Mouse (Mus musculus) CH12.LX (cell line): Measurements from ENCODE around the gene Rbak. TPM values are rescaled to one million over a fixed set of nuclear protein-coding genes. Genes with fewer than 3 reads are reported as not detected.
"Not testable (repeated sequence)": the region's sequence is repeated elsewhere in the genome, so short reads cannot be mapped to it uniquely, and the experiment has no call there.

Source experiments
- DNase-seq: peaks from one replicate; pipeline ENCODE4 v3.0.0-alpha.2; 2013; ENCODE audit errors: extremely low read depth
- H3K27ac ChIP-seq: 2 replicates; pipeline ENCODE4 v1.5.1; 2012; ENCODE audit warnings: low read depth, mild to moderate bottlenecking, control low read depth, moderate library complexity; ENCODE audit not compliant: insufficient read depth
- H3K27me3 ChIP-seq: replicated peaks from 2 replicates; pipeline ENCODE3; 2012; ENCODE audit warnings: inconsistent platforms
- H3K36me3 ChIP-seq, 2 experiments: replicated peaks in 1 of 2; 2 replicates each; pipeline versions ENCODE3 to v1.6.1; 2012; ENCODE audit warnings: inconsistent platforms in 1 of 2, low read length in 1 of 2, mild to moderate bottlenecking in 1 of 2, mixed read lengths in 1 of 2, moderate library complexity in 1 of 2; ENCODE audit not compliant: control insufficient read depth in 1 of 2, insufficient read depth in 1 of 2
- H3K4me1 ChIP-seq, 2 experiments: 2 replicates each; pipeline ENCODE4 v1.6.1; 2012; ENCODE audit warnings: inconsistent platforms in 1 of 2, moderate library complexity in 1 of 2; ENCODE audit not compliant: insufficient read depth in 2 of 2, control insufficient read depth in 1 of 2
- H3K4me2 ChIP-seq: 2 replicates; pipeline ENCODE4 v1.6.1; 2012; ENCODE audit warnings: low read depth, mild to moderate bottlenecking, control low read depth; ENCODE audit not compliant: poor library complexity, insufficient read depth, severe bottlenecking
- H3K4me3 ChIP-seq, 3 experiments: fragments of 150-350 bp in 1 of 3; sonication (generic) in 1 of 3; replicated peaks in 1 of 3; 2 replicates each; pipeline versions ENCODE3 to v1.5.1; 2011 to 2012; ENCODE audit warnings: low read depth in 2 of 3, low read length in 2 of 3, mild to moderate bottlenecking in 2 of 3, moderate library complexity in 2 of 3, control low read depth in 1 of 3, improper control_type of control experiment in 1 of 3, inconsistent platforms in 1 of 3, mixed read lengths in 1 of 3; ENCODE audit not compliant: poor library complexity in 1 of 3
- H3K79me2 ChIP-seq: replicated peaks from 2 replicates; pipeline ENCODE4 v1.6.1; 2012; ENCODE audit warnings: mild to moderate bottlenecking, moderate library complexity; ENCODE audit not compliant: control insufficient read depth, poor library complexity, insufficient read depth, severe bottlenecking; ENCODE audit errors: extremely low read depth
- H3K9ac ChIP-seq: 2 replicates; pipeline ENCODE4 v1.6.1; 2012; ENCODE audit warnings: low read depth, mild to moderate bottlenecking, control low read depth, moderate library complexity; ENCODE audit not compliant: insufficient read depth
- H3K9me3 ChIP-seq: replicated peaks from 2 replicates; pipeline ENCODE3; 2012; ENCODE audit warnings: low read length, inconsistent platforms, mixed read lengths
- CHD1 ChIP-seq: IDR thresholded peaks from 2 replicates; pipeline ENCODE4 v1.6.1; 2012; ENCODE audit warnings: low read depth, low read length, improper control_type of control experiment, inconsistent platforms
- CTCF ChIP-seq, 2 experiments: IDR thresholded peaks in 1 of 2; conservative IDR thresholded peaks in 1 of 2; 2 replicates each; pipeline ENCODE4 v1.5.1; 2011 to 2012; ENCODE audit warnings: low read depth in 2 of 2, low read length in 2 of 2, improper control_type of control experiment in 1 of 2, inconsistent platforms in 1 of 2, mild to moderate bottlenecking in 1 of 2, moderate library complexity in 1 of 2
- JUN ChIP-seq: IDR thresholded peaks from 2 replicates; pipeline ENCODE4 v1.6.1; 2011; ENCODE audit warnings: low read depth, mild to moderate bottlenecking, low read length, improper control_type of control experiment, moderate library complexity; ENCODE audit not compliant: insufficient read depth
- KAT2A ChIP-seq: IDR thresholded peaks from 2 replicates; pipeline ENCODE4 v1.6.1; 2012; ENCODE audit warnings: low read length, improper control_type of control experiment, inconsistent platforms; ENCODE audit not compliant: insufficient replicate concordance
- MAFK ChIP-seq: IDR thresholded peaks from 2 replicates; pipeline ENCODE4 v1.6.1; 2011; ENCODE audit warnings: low read length, improper control_type of control experiment; ENCODE audit not compliant: insufficient replicate concordance
- MAZ ChIP-seq: IDR thresholded peaks from 2 replicates; pipeline ENCODE4 v1.6.1; 2012; ENCODE audit warnings: low read depth, mild to moderate bottlenecking, inconsistent platforms, low read length, improper control_type of control experiment, moderate library complexity
- NRF1 ChIP-seq: IDR thresholded peaks from 2 replicates; pipeline ENCODE4 v1.6.1; 2014; ENCODE audit warnings: low read depth, mild to moderate bottlenecking, inconsistent platforms, low read length, improper control_type of control experiment, moderate library complexity
- PAX5 ChIP-seq: IDR thresholded peaks from 2 replicates; pipeline ENCODE4 v1.6.1; 2012; ENCODE audit warnings: low read length, inconsistent platforms, mixed read lengths
- RAD21 ChIP-seq: IDR thresholded peaks from 2 replicates; pipeline ENCODE4 v1.6.1; 2011; ENCODE audit warnings: low read depth, mild to moderate bottlenecking, low read length, improper control_type of control experiment, moderate library complexity
- RCOR1 ChIP-seq: conservative IDR thresholded peaks from 2 replicates; pipeline ENCODE4 v1.6.1; 2012; ENCODE audit warnings: low read depth, mild to moderate bottlenecking, inconsistent platforms, low read length, improper control_type of control experiment
- TCF12 ChIP-seq: IDR thresholded peaks from 2 replicates; pipeline ENCODE4 v1.6.1; 2014; ENCODE audit warnings: low read depth, mild to moderate bottlenecking, inconsistent platforms, low read length, improper control_type of control experiment
- USF2 ChIP-seq: conservative IDR thresholded peaks from 2 replicates; pipeline ENCODE4 v1.6.1; 2011; ENCODE audit warnings: low read depth, low read length, improper control_type of control experiment
- dilution Hi-C: fragments of 300-500 bp; cut with MboI; formaldehyde crosslinking; loops from 2 replicates; pipeline ENCODE4 v1.14.3; 2020; ENCODE audit warnings: low sequenced_read_pairs; ENCODE audit not compliant: extremely low pct_unique_long_range_greater_than_20kb, extremely low pct_ligation_motif_present
- in situ Hi-C: fragments of 300-500 bp; cut with MboI; formaldehyde crosslinking; loops from 3 replicates; pipeline ENCODE4 v1.14.3; 2019; ENCODE audit warnings: low sequenced_read_pairs, low pct_ligation_motif_present, low pct_unique_long_range_greater_than_20kb, mixed read lengths
- polyA plus RNA-seq: library from polyadenylated mRNA; unstranded; fragments of >175 nt; gene quantifications from 2 replicates; pipeline ENCODE4 v1.2.1, GENCODE M21; 2012; ENCODE audit warnings: low read depth; ENCODE audit not compliant: insufficient read length
- total RNA-seq, 2 experiments: library from RNA; depleted of rRNA; stranded (reverse); fragments of 300-350 nt in 1 of 2; fragments of >200 nt in 1 of 2; gene quantifications; 2 replicates each; pipeline ENCODE4 v1.2.3; 2012 to 2014

The Rbak gene
- total and polyA plus RNA-seq, 3 experiments, result 3.8 to 6.1 (median 4.9) TPM

DNA sequence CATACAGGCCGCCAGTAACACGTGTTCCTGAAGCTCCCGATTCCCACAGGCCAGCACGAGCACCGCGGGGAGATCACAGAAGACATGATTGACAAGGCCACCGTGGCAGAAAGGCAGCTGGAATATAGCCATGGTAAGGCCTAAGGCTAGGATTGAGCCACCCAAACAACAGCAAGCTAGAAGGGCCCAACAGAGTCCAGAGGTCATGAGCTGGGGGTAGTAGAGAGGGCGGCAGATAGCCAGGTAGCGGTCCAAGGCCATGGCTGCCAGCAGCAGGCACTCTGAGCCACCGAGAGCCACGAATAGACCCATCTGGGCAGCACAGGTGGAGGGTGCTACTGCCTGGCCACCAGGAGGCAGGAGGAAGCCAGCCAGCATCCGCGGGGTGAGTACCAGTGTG is 43.0 kb downstream of the Rbak start:
- in situ Hi-C loops, result no loop called here

DNA sequence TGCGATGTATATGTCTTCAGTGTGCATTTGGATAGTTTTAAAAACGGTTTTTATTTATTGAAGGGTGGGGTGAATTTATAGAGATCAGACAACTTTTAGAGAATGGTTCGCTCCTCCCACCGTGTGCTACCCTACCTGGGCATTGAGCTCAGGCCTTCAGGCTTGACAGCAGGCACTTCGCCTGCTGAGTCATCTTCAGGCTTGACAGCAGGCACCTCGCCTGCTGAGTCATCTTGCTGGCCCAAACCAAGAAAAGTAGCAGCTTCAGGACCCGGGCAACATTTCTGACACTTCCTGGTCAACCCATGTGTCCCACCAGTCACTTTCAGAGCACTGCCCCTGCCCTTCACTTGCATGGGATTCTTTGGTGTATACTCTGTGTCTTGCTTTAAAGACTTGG is 45.5 kb downstream of the Rbak start:
- Histone ChIP-seq H3K4me3 (no peak overlapping the region), H3K4me2 (no peak overlapping the region), H3K9me3 (peaks cover 4% of the 10 kb centered on the region), H3K9ac (no peak overlapping the region), H3K27me3 (no peaks in the 10 kb centered on the region), H3K79me2 (no peaks in the 10 kb centered on the region), H3K4me1 (peaks cover 0 to 11% of the 10 kb centered on the region in 2 experiments; a peak in 2 of 4 replicates), H3K36me3 (no peaks in the 10 kb centered on the region), H3K27ac (no peak overlapping the region)
- no peak for DNase-seq
- TF ChIP-seq NRF1 (no peak), MAZ (no peak), MAFK (peak; percentile 66; the same call in 1 of the 2 replicates), JUN (no peak)
- dilution Hi-C loops, result no loop called here
- in situ Hi-C loops, result no loop called here

More for the DNA sequence above, 43.0 kb downstream of the Rbak start:
- no peak for DNase-seq
- Histone ChIP-seq H3K36me3 (no peaks in the 10 kb centered on the region), H3K4me1 (peaks cover 0 to 9% of the 10 kb centered on the region in 2 experiments; a peak in 2 of 4 replicates), H3K9me3 (peaks cover 2% of the 10 kb centered on the region), H3K27ac (no peak overlapping the region), H3K79me2 (no peaks in the 10 kb centered on the region), H3K4me2 (no peak overlapping the region), H3K4me3 (no peak overlapping the region), H3K9ac (no peak overlapping the region), H3K27me3 (peaks cover 3% of the 10 kb centered on the region)
- dilution Hi-C loops, result no loop called here
- TF ChIP-seq USF2 (no peak), KAT2A (no peak), CHD1 (no peak), PAX5 (no peak), RAD21 (no peak; the same call in 1 of the 2 replicates), TCF12 (no peak), CTCF (conservative IDR thresholded peaks at IDR 0.05 in 1 of 2, IDR thresholded peaks at IDR 0.05 in 1 of 2; ENCODE audit: low read depth in 2 of 2, low read length in 2 of 2) (peak in 1 of 2 experiments; percentile 26; a peak in 2 of 4 replicates), RCOR1 (no peak)

DNA sequence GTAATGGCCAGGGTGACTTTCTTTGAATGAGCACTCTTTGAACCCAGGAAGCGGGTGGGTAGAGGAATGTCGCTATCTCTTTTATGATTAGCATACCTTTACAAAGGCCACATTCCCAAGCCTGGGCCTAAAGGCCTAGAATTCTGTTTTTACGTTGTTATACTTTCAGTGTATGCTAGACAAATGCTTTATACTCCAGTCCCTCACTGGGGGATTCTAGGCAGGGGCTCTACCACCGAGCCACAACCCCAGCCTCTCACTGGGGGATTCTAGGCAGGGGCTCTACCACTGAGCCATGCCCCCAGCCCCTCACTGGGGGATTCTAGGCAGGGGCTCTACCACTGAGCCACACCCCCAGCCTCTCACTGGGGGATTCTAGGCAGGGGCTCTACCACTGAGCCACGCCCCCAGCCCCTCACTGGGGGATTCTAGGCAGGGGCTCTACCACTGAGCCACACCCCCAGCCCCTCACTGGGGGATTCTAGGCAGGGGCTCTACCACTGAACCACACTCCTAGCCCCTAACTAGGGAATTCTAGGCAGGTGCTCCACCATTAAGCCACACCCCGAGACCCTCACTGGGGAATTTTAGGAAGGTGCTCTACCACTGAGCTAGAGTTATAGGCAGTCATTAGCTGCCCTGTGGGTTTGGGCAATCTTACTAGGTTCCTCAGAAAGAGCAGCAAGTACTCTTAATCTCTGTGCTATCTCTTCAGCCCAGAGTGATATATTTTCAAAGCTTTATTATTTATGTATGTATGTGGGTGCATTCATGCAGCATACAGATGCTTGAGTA is 46.2 kb downstream of the Rbak start:
- dilution Hi-C loops, H3K4me2 ChIP-seq, in situ Hi-C loops, H3K79me2 ChIP-seq, H3K4me3 ChIP-seq, H3K9ac ChIP-seq, DNase-seq, H3K9me3 ChIP-seq, H3K36me3 ChIP-seq, H3K27ac ChIP-seq, H3K27me3 ChIP-seq: not testable (repeated sequence)
- peaks cover 0 to 11% of the 10 kb centered on the region in 2 experiments; a peak in 2 of 4 replicates for H3K4me1 ChIP-seq
